Mouse (Mus musculus) bone marrow, adult 2 months (tissue): Measurements from ENCODE around the gene Nhsl1.

Source experiments
- CTCF ChIP-seq: fragments of 200-500 bp; IDR thresholded peaks from 2 replicates; pipeline ENCODE4 v1.5.1; 2011; ENCODE audit warnings: low read length, control low read depth; ENCODE audit not compliant: control insufficient read depth, insufficient read depth
- POLR2A ChIP-seq: fragments of 200-500 bp; IDR thresholded peaks from 2 replicates; pipeline ENCODE4 v1.6.1; 2011; ENCODE audit warnings: low read depth, mild to moderate bottlenecking, control low read depth, low read length, borderline replicate concordance; ENCODE audit not compliant: control insufficient read depth

GRCm38 (mm10) chr10:18446359-18446820 lies 127.6 kb downstream of the Nhsl1 start:
- no peak for TF ChIP-seq CTCF
- no peak for TF ChIP-seq POLR2A
